25 mouse cellular contexts compared by ENCODE assay signal in genomic region chr9:73176645-73177044, GRCm38 (mm10).
A peak's percentile ranks its signal among the peaks of the same experiment; 100 is the strongest.
DNase-seq lines count a peak whose midpoint lies in the region; ATAC-seq lines count a peak whose summit lies in the region.
"Had no signal": no experiment of that assay in that cellular context is flagged by ENCODE, and none has a peak within 500 bp of the region (broad histone marks: within the 10 kb centered on the region; RNA-seq: fewer than 3 reads in every experiment).

No protein-coding gene starts in this region.

- H3K9ac ChIP-seq in heart, embryonic 12.5 days, result no peak overlapping the region
- H3K9ac ChIP-seq: embryonic facial prominence, embryonic 12.5 days; forebrain, embryonic 13.5 days; forebrain, embryonic 15.5 days; forebrain, postnatal 0 days had no signal

- peaks cover 5% of the 10 kb centered on the region; the same call in 1 of the 2 replicates for H3K9me3 ChIP-seq in heart, embryonic 12.5 days (replicated peaks)
- H3K9me3 ChIP-seq: forebrain, embryonic 13.5 days; forebrain, embryonic 15.5 days had no signal

- no peak overlapping the region for H3K4me2 ChIP-seq in heart, embryonic 12.5 days
- H3K4me2 ChIP-seq: embryonic facial prominence, embryonic 12.5 days; forebrain, embryonic 13.5 days; forebrain, embryonic 15.5 days had no signal

- DNase-seq in 416B (ENCODE audit: low read depth) (peak; percentile 87), ES-CJ7 (ENCODE audit: low read depth, low spot score) (peak; percentile 52), ZHBTc4 (ENCODE audit: low read depth, low spot score) (peak; percentile 45)
- no peak for DNase-seq in frontal cortex, postnatal 10 days (ENCODE audit: low spot score in 2 of 2)
- no peak for DNase-seq in heart, postnatal 36 days
- no peak for DNase-seq in urinary bladder, postnatal 4 days (ENCODE audit: low spot score in 2 of 2)
- DNase-seq: adrenal gland, adult 2 months; adrenal gland, postnatal 10 days; adrenal gland, postnatal 25 days; B cell, adult 2 months; cerebellum, adult 11 months; cerebellum, adult 18-20 months; cerebellum, adult 8-10 months; cerebellum, adult 9-11 months; cerebellum, postnatal 14 days; cerebellum, postnatal 36 days; forebrain, postnatal 0 days had no signal

- intact Hi-C loops in heart, postnatal 36 days (cut with DNase I), result no loop called here

- peak; percentile 40; the same call in 1 of the 2 replicates for ATAC-seq in megakaryocyte, adult 5-6 weeks (ENCODE audit: poor library complexity, severe bottlenecking)
- ATAC-seq in heart, embryonic 12.5 days (ENCODE audit: insufficient number of reproducible peaks, low FRiP score), result no peak
- ATAC-seq: CD4-positive, CD25-positive, alpha-beta regulatory T cell, adult 4 months; forebrain, embryonic 13.5 days; forebrain, embryonic 15.5 days; forebrain, postnatal 0 days had no signal

- no peaks in the 10 kb centered on the region for H3K27me3 ChIP-seq in heart, embryonic 12.5 days (replicated peaks)
- H3K27me3 ChIP-seq: CH12.LX; embryonic facial prominence, embryonic 12.5 days; forebrain, embryonic 13.5 days; forebrain, embryonic 15.5 days had no signal

- H3K27ac ChIP-seq in heart, embryonic 12.5 days (ENCODE audit: poor library complexity, severe bottlenecking), result no peak overlapping the region
- H3K27ac ChIP-seq: embryonic facial prominence, embryonic 10.5 days; embryonic facial prominence, embryonic 12.5 days; forebrain, embryonic 13.5 days; forebrain, embryonic 15.5 days had no signal

- H3K4me1 ChIP-seq in heart, embryonic 12.5 days (replicated peaks), result 0 out of 2 replicates have a peak, but pooled peaks cover 7% of the 10 kb centered on the region
- H3K4me1 ChIP-seq: embryonic facial prominence, embryonic 10.5 days; embryonic facial prominence, embryonic 12.5 days; forebrain, embryonic 13.5 days; forebrain, embryonic 15.5 days had no signal

- H3K36me3 ChIP-seq in heart, embryonic 12.5 days, result no peaks in the 10 kb centered on the region
- H3K36me3 ChIP-seq: embryonic facial prominence, embryonic 10.5 days; embryonic facial prominence, embryonic 12.5 days; forebrain, embryonic 15.5 days had no signal

- no peak overlapping the region for H3K4me3 ChIP-seq in heart, embryonic 12.5 days
- H3K4me3 ChIP-seq: embryonic facial prominence, embryonic 10.5 days; embryonic facial prominence, embryonic 12.5 days; forebrain, embryonic 13.5 days; forebrain, embryonic 15.5 days had no signal

Comparison
In these comparisons a context has a peak if more than half of its experiments do, and no peak if none do; other contexts are left out.
1. DNase-seq: peak in 416B (single experiment), ES-CJ7 (single experiment) and ZHBTc4 (single experiment); none in frontal cortex, postnatal 10 days (0 of 2), heart, postnatal 36 days (0 of 2) and urinary bladder, postnatal 4 days (0 of 2).